Mouse (Mus musculus): ENCODE results near the gene Tbpl1. TPM values are rescaled to one million over a fixed set of nuclear protein-coding genes. Genes with fewer than 3 reads are reported as not detected.

Gene Tbpl1
- polyA plus RNA-seq, 1 experiment from 2014 or later: 115 TPM

- no peaks in the 10 kb centered on the region for H3K36me3 ChIP-seq
- peak; percentile 79 for ATAC-seq (ENCODE audit: low FRiP score)
- H3K9me3 ChIP-seq: no peaks in the 10 kb centered on the region
- H3K27me3 ChIP-seq: no peaks in the 10 kb centered on the region
- peak overlapping the region; percentile 98 for H3K27ac ChIP-seq
- H3K4me2 ChIP-seq: peak overlapping the region; percentile 77
- peaks cover 40% of the 10 kb centered on the region for H3K4me1 ChIP-seq (replicated peaks)
- H3K9ac ChIP-seq: peak overlapping the region; percentile 98
- WGBS: under 1% methylated on average over 39 of the region's 39 CpGs
- H3K4me3 ChIP-seq: peak overlapping the region; percentile 97
Measured at GRCm38 (mm10) chr10:22730266-22730991, 1.3 kb downstream of the Tbpl1 start.

- Histone ChIP-seq H3K4me2 (no peak overlapping the region), H3K9me3 (no peaks in the 10 kb centered on the region), H3K9ac (no peak overlapping the region), H3K27ac (no peak overlapping the region), H3K4me1 (replicated peaks) (peaks cover 49% of the 10 kb centered on the region), H3K36me3 (no peaks in the 10 kb centered on the region), H3K4me3 (no peak overlapping the region), H3K27me3 (no peaks in the 10 kb centered on the region)
- no peak for ATAC-seq (ENCODE audit: low FRiP score)
- 83% methylated on average over 1 of the region's 1 CpGs for WGBS
Measured at GRCm38 (mm10) chr10:22728257-22728656, 3.5 kb downstream of the Tbpl1 start.

GRCm38 (mm10) chr10:22726295-22726694 lies 5.4 kb downstream of the Tbpl1 start:
- Histone ChIP-seq H3K9me3 (no peaks in the 10 kb centered on the region), H3K4me2 (no peak overlapping the region), H3K9ac (no peak overlapping the region), H3K27ac (peak overlapping the region; percentile 55), H3K36me3 (no peaks in the 10 kb centered on the region), H3K4me1 (replicated peaks) (peaks cover 47% of the 10 kb centered on the region), H3K27me3 (no peaks in the 10 kb centered on the region), H3K4me3 (no peak overlapping the region)
- WGBS: 51% methylated on average over 7 of the region's 7 CpGs
- ATAC-seq (ENCODE audit: low FRiP score): no peak

GRCm38 (mm10) chr10:22725166-22725565 lies 6.6 kb downstream of the Tbpl1 start:
- H3K27me3 ChIP-seq: no peaks in the 10 kb centered on the region
- ATAC-seq (ENCODE audit: low FRiP score): no peak
- H3K27ac ChIP-seq: no peak overlapping the region
- peaks cover 46% of the 10 kb centered on the region for H3K4me1 ChIP-seq (replicated peaks)
- no peak overlapping the region for H3K4me2 ChIP-seq
- 65% methylated on average over 4 of the region's 4 CpGs for WGBS
- H3K36me3 ChIP-seq: no peaks in the 10 kb centered on the region
- H3K9ac ChIP-seq: no peak overlapping the region
- no peaks in the 10 kb centered on the region for H3K9me3 ChIP-seq
- no peak overlapping the region for H3K4me3 ChIP-seq

GRCm38 (mm10) chr10:22720781-22721529 lies 10.8 kb downstream of the Tbpl1 start:
- Histone ChIP-seq H3K36me3 (no peaks in the 10 kb centered on the region), H3K27ac (no peak overlapping the region), H3K4me2 (no peak overlapping the region), H3K9me3 (no peaks in the 10 kb centered on the region), H3K9ac (no peak overlapping the region), H3K4me1 (replicated peaks) (peaks cover 20% of the 10 kb centered on the region), H3K4me3 (no peak overlapping the region), H3K27me3 (no peaks in the 10 kb centered on the region)
- WGBS: 92% methylated on average over 5 of the region's 5 CpGs
- no peak for ATAC-seq (ENCODE audit: low FRiP score)

GRCm38 (mm10) chr10:22718475-22718874 lies 13.3 kb downstream of the Tbpl1 start:
- H3K4me1 ChIP-seq (replicated peaks): peaks cover 18% of the 10 kb centered on the region
- ATAC-seq (ENCODE audit: low FRiP score): no peak
- no peak overlapping the region for H3K4me3 ChIP-seq
- no peaks in the 10 kb centered on the region for H3K27me3 ChIP-seq
- WGBS: 40% methylated on average over 4 of the region's 4 CpGs
- H3K4me2 ChIP-seq: no peak overlapping the region
- H3K36me3 ChIP-seq: no peaks in the 10 kb centered on the region
- no peak overlapping the region for H3K9ac ChIP-seq
- H3K9me3 ChIP-seq: no peaks in the 10 kb centered on the region
- no peak overlapping the region for H3K27ac ChIP-seq

- H3K9me3 ChIP-seq: no peaks in the 10 kb centered on the region
- ATAC-seq (ENCODE audit: low FRiP score): peak; percentile 67; the same call in 1 of the 2 replicates
- H3K4me3 ChIP-seq: no peak overlapping the region
- no peak overlapping the region for H3K4me2 ChIP-seq
- peaks cover 11% of the 10 kb centered on the region for H3K36me3 ChIP-seq
- H3K27ac ChIP-seq: no peak overlapping the region
- H3K9ac ChIP-seq: no peak overlapping the region
- peaks cover 17% of the 10 kb centered on the region for H3K4me1 ChIP-seq (replicated peaks)
- 77% methylated on average over 4 of the region's 4 CpGs for WGBS
- no peaks in the 10 kb centered on the region for H3K27me3 ChIP-seq
Measured at GRCm38 (mm10) chr10:22714520-22714919, 17.2 kb downstream of the Tbpl1 start.

GRCm38 (mm10) chr10:22712955-22713354 lies 18.8 kb downstream of the Tbpl1 start:
- no peak overlapping the region for H3K4me3 ChIP-seq
- peaks cover 26% of the 10 kb centered on the region for H3K36me3 ChIP-seq
- no peaks in the 10 kb centered on the region for H3K27me3 ChIP-seq
- no peak for ATAC-seq (ENCODE audit: low FRiP score)
- no peaks in the 10 kb centered on the region for H3K9me3 ChIP-seq
- whole genome bisulfite sequencing: 91% methylated on average over 2 of the region's 2 CpGs
- no peak overlapping the region for H3K27ac ChIP-seq
- H3K4me2 ChIP-seq: no peak overlapping the region
- H3K4me1 ChIP-seq (replicated peaks): 0 out of 2 replicates have a peak, but pooled peaks cover 9% of the 10 kb centered on the region
- no peak overlapping the region for H3K9ac ChIP-seq

- Histone ChIP-seq H3K9me3 (no peaks in the 10 kb centered on the region), H3K36me3 (peaks cover 51% of the 10 kb centered on the region), H3K27ac (no peak overlapping the region), H3K27me3 (no peaks in the 10 kb centered on the region), H3K4me3 (no peak overlapping the region), H3K4me1 (replicated peaks) (0 out of 2 replicates have a peak, but pooled peaks cover 9% of the 10 kb centered on the region), H3K9ac (no peak overlapping the region), H3K4me2 (no peak overlapping the region)
- 0 out of 2 replicates have a peak, but pooled peaks have one; percentile 33 for ATAC-seq (ENCODE audit: low FRiP score)
- 81% methylated on average over 13 of the region's 13 CpGs for WGBS
Measured at GRCm38 (mm10) chr10:22710173-22710777, 21.5 kb downstream of the Tbpl1 start.

- Histone ChIP-seq H3K9ac (no peak overlapping the region), H3K36me3 (peaks cover 61% of the 10 kb centered on the region), H3K27me3 (no peaks in the 10 kb centered on the region), H3K4me3 (no peak overlapping the region), H3K9me3 (no peaks in the 10 kb centered on the region), H3K4me1 (replicated peaks) (0 out of 2 replicates have a peak, but pooled peaks cover 4% of the 10 kb centered on the region), H3K27ac (no peak overlapping the region), H3K4me2 (no peak overlapping the region)
- 93% methylated on average over 7 of the region's 7 CpGs for WGBS
- no peak for ATAC-seq (ENCODE audit: low FRiP score)
Measured at GRCm38 (mm10) chr10:22708190-22708843, 23.4 kb downstream of the Tbpl1 start.

GRCm38 (mm10) chr10:22703844-22704243 lies 27.9 kb downstream of the Tbpl1 start:
- ATAC-seq (ENCODE audit: low FRiP score): no peak
- H3K36me3 ChIP-seq: peaks cover 69% of the 10 kb centered on the region

More at GRCm38 (mm10) chr10:22703844-22704243, 27.9 kb downstream of the Tbpl1 start:
- Histone ChIP-seq H3K4me1 (replicated peaks) (0 out of 2 replicates have a peak, but pooled peaks cover 9% of the 10 kb centered on the region), H3K9ac (no peak overlapping the region), H3K9me3 (no peaks in the 10 kb centered on the region), H3K27me3 (no peaks in the 10 kb centered on the region), H3K4me2 (no peak overlapping the region), H3K4me3 (no peak overlapping the region), H3K27ac (no peak overlapping the region)
- WGBS: 93% methylated on average over 6 of the region's 6 CpGs

Measured in hindbrain, embryonic 13.5 days (tissue).